Mouse (Mus musculus) limb, embryonic 12.5 days (tissue): ENCODE measurements around the gene Kdm4a. TPM values are rescaled to one million over a fixed set of nuclear protein-coding genes. Genes with fewer than 3 reads are reported as not detected.

ENCODE experiments used
- ATAC-seq: fragments of 200-750 bp; cut with Nextera tagmentation; 2 replicates; pipeline ENCODE4 v1.8.0; 2017; ENCODE audit warnings: low read depth, moderate TSS enrichment; ENCODE audit not compliant: insufficient number of reproducible peaks, insufficient read depth, low FRiP score, low TSS enrichment
- H3K27ac ChIP-seq: fragments of 300-500 bp; sonication (generic); 2 replicates; pipeline ENCODE4 v1.5.1; 2016; ENCODE audit warnings: mild to moderate bottlenecking, moderate library complexity
- H3K27me3 ChIP-seq: fragments of 300-500 bp; sonication (generic); 2 replicates; pipeline ENCODE4 v1.6.1; 2016; ENCODE audit warnings: mild to moderate bottlenecking, moderate library complexity
- H3K36me3 ChIP-seq: fragments of 300-500 bp; sonication (generic); 2 replicates; pipeline ENCODE4 v1.6.1; 2016; ENCODE audit warnings: mild to moderate bottlenecking, moderate library complexity
- H3K4me1 ChIP-seq: fragments of 300-500 bp; sonication (generic); replicated peaks from 2 replicates; pipeline ENCODE4 v1.6.1; 2016
- H3K4me2 ChIP-seq: fragments of 300-500 bp; sonication (generic); 2 replicates; pipeline ENCODE4 v1.6.1; 2016; ENCODE audit warnings: mild to moderate bottlenecking, moderate library complexity
- H3K4me3 ChIP-seq: fragments of 300-500 bp; sonication (generic); replicated peaks from 2 replicates; pipeline ENCODE4 v1.5.1; 2016; ENCODE audit warnings: mild to moderate bottlenecking
- H3K9ac ChIP-seq: fragments of 300-500 bp; sonication (generic); replicated peaks from 2 replicates; pipeline ENCODE4 v1.6.1; 2016; ENCODE audit warnings: mild to moderate bottlenecking, moderate library complexity
- H3K9me3 ChIP-seq: fragments of 300-500 bp; sonication (generic); 2 replicates; pipeline ENCODE4 v1.6.1; 2016; ENCODE audit warnings: mild to moderate bottlenecking, moderate library complexity
- WGBS: fragments of 180-500 bp; shearing (Covaris S2); methylation state at CpG from one replicate; pipeline ENCODE4 v1.1.7; 2016; 5-methylcytosine and 5-hydroxymethylcytosine counted together
- microRNA-seq: library from miRNA; unstranded; fragments of <30 nt; microRNA quantifications from one replicate; pipeline ENCODE4, GENCODE M21; 2017
- polyA plus RNA-seq: library from polyadenylated mRNA; unstranded; fragments of >200 nt; fragmentation: Nextera tagmentation; extraction: Ambion mirVana; gene quantifications from 2 replicates; pipeline ENCODE4 v1.2.1, GENCODE M21; 2016

Kdm4a gene
- polyA plus RNA-seq, 1 experiment from 2014 or later = 58.1 TPM

- H3K9me3 ChIP-seq = no peaks in the 10 kb centered on the region
- H3K4me1 ChIP-seq = peaks cover 2% of the 10 kb centered on the region; the same call in 1 of the 2 replicates
- no peaks in the 10 kb centered on the region for H3K36me3 ChIP-seq
- no peak overlapping the region for H3K4me3 ChIP-seq
- 54% methylated on average over 9 of the region's 9 CpGs for WGBS
- no peak overlapping the region for H3K27ac ChIP-seq
- H3K9ac ChIP-seq = no peak overlapping the region
- no peak for ATAC-seq
- H3K4me2 ChIP-seq = no peak overlapping the region
- H3K27me3 ChIP-seq = no peaks in the 10 kb centered on the region
Observed at GRCm38 (mm10) chr4:118089939-118090338, 89.9 kb downstream of the Kdm4a start.

GRCm38 (mm10) chr4:118088771-118089170 lies 91.1 kb downstream of the Kdm4a start:
- no peak for ATAC-seq
- Histone ChIP-seq H3K9ac (no peak overlapping the region), H3K36me3 (no peaks in the 10 kb centered on the region), H3K9me3 (no peaks in the 10 kb centered on the region), H3K4me3 (no peak overlapping the region), H3K4me2 (no peak overlapping the region), H3K4me1 (peaks cover 2% of the 10 kb centered on the region; the same call in 1 of the 2 replicates), H3K27ac (no peak overlapping the region), H3K27me3 (no peaks in the 10 kb centered on the region)
- WGBS = 82% methylated on average over 2 of the region's 2 CpGs

Small RNA genes within 50 kb of the gene (microRNA-seq; reads per million reads assigned to microRNA genes)
- gene Mir7226 = 1.9 reads per million

Other genes starting within 250 kb of the Kdm4a start
- 8.9 and 12.1 TPM in 2 replicates for gene St3gal3, start 45.1 kb downstream of the Kdm4a start, polyA plus RNA-seq
- gene Ptprf, start 111.4 kb upstream of the Kdm4a start, polyA plus RNA-seq = 69.6 and 72.2 TPM in 2 replicates
- 11.1 and 11.7 TPM in 2 replicates for gene Szt2, start 229.2 kb upstream of the Kdm4a start, polyA plus RNA-seq
- 116 and 127 TPM in 2 replicates for gene Med8, start 229.3 kb upstream of the Kdm4a start, polyA plus RNA-seq
- 37.8 and 44.1 TPM in 2 replicates for gene Elovl1, start 248.1 kb upstream of the Kdm4a start, polyA plus RNA-seq